Mouse (Mus musculus) liver, adult 2 months (tissue): Measurements from ENCODE around the gene Uchl4.

Experiments
- CTCF ChIP-seq: fragments of 200-500 bp; IDR thresholded peaks from 2 replicates; pipeline ENCODE4 v1.5.1; 2011; ENCODE audit warnings: low read depth, low read length, control low read depth
- POLR2A ChIP-seq: fragments of 200-500 bp; IDR thresholded peaks from 2 replicates; pipeline ENCODE4 v1.6.1; 2011; ENCODE audit warnings: low read length, control low read depth; ENCODE audit not compliant: insufficient read depth; ENCODE audit errors: extremely low read depth

- TF ChIP-seq CTCF (no peak), POLR2A (no peak)
Observed at GRCm38 (mm10) chr9:64267231-64267630, 32.2 kb downstream of the Uchl4 start.
